Mouse (Mus musculus): ENCODE measurements around the gene Mamdc4. TPM values are rescaled to one million over a fixed set of nuclear protein-coding genes. Genes with fewer than 3 reads are reported as not detected.
A peak's percentile ranks its signal among the peaks of the same experiment; 100 is the strongest.
"Not testable (repeated sequence)": the region's sequence is repeated elsewhere in the genome, so short reads cannot be mapped to it uniquely, and the experiment has no call there.

Mamdc4 gene
- polyA plus RNA-seq, 1 experiment: 1.4 TPM

DNA sequence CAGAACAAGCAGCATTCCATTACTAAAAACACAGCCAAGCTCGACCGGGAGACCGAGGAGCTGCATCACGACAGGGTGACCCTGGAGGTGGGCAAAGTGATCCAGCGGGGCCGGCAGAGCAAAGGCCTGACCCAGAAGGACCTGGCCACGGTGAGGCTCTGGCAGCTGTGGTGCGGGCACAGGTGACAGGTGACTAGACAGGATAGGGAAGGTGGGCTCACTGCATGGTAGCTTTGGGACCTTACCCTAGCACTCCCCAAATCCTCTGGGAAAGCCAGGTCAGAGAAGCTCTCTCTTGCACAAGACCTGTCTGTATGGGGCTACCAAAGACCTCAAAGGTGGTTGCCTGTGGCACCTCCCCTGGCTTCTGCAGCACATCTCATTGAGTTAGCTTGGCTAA lies 14.1 kb downstream of the Mamdc4 start:
- no peak for DNase-seq (ENCODE audit: low spot score)

DNA sequence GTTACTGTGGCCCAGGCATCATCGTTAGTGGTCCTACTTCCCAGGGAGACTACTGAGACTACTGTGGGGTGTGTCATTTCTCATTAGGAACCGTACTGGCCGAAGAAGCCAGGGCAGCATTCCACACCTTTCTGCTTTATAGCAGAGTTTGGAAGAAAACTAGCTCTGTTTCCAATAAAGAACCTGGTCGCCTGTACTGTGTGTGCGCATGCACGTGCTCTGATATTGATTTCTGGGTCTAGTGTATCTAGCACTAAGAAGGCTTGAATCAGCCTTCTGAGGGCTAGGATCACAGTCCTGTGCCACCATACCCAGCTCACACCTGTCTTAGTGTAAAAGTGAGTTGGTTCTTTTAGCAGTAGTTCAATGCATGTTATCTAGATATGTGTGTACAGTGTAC lies 15.9 kb downstream of the Mamdc4 start:
- no peak for DNase-seq (ENCODE audit: low spot score)

DNA sequence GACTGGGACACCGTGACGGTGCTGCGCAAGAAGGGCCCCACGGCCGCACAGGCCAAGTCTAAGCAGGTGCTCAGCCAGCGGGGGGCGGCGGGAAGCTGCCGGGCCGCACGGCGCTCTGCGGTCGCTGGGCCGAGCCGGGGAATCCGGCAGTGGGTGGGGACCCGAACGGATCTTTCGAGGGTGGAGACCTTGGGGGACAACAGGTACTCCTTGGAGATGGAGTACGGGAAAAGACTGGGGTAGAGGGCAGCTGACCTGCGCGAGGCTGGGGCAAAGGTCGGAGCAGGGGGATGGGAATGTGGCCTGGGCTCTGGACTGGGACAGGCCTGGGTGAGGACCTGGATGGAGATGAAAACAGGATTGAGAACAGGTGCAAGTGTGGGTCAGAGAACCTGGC lies 16.7 kb downstream of the Mamdc4 start:
- no peak for DNase-seq (ENCODE audit: low spot score)

DNA sequence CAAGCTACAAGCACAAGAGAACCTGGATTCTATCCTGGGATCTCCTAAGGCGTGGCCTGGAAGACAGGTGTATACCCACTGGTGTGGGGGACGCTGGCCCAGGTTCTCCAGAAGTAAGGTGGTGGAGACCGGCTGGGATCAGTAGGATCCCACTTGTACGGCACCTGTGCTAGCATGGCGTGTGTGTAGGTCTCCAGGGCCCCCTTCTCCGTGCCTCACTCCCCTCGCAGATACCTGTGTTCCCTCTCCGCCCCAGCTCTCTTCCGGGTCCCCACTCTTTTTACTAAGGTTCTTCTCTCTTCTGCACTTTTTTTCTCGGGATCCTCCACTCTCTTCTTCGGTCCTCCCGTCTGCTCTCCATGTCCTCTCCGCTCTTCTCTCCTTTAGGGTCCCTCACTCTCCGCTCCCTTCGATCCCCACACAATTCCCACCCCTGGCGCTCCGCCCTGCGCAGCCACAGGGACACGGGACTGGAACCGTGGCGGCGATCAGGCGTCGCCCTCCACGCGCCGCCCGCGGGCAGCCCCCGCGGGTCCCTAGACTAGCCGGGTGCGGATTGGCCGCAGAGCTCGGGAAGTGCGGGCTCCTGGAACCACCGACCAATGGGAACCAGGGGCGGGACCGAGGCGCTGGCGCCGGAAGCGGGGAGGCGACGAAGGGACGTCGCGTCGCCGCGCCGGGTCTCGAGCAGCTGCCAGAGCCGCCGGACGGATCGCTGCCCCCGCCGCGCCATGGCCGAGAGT lies 17.3 kb downstream of the Mamdc4 start, which contains the start of gene Edf1:
Edf1 (plus strand) TSS at position 627 of the 743 bp plus-strand sequence.
- DNase-seq (ENCODE audit: low spot score): peak; percentile 94

DNA sequence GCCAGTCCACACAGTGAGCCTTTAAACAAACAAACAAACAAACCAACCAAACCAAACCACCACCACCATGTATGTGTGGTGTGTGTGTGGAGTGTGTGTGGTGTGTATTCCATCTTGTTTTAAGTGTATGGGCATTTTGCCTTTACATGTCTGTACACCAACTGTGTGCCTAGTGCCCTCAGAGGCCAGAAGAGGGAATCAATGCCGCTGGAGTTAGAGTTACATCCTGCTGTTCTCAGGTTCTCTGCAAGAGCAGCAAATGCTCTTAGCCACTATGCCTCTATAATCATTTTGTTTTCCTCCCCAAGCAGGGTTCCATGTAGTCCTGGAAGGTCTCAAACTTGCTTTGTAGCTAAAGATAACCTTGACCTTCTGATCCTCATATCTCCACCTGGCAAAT lies 18.3 kb downstream of the Mamdc4 start:
- DNase-seq (ENCODE audit: low spot score): no peak

DNA sequence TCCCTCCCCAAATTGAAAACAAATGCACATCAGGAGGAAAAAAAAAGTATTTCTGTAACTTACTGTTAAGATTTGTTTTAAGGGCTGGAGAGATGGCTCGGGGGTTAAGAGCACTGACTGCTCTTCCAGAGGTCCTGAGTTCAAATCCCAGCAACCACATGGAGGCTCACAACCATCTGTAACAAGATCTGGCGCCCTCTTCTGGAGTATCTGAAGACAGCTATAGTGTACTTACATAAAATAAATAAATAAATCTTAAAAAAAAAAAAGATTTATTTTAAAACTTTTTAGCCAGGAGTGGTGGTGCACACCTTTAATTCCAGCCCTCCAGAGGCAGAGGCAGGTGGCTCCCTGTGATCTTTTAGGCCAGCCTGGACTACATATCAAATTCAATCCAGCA lies 19.2 kb downstream of the Mamdc4 start:
- DNase-seq (ENCODE audit: low spot score): not testable (repeated sequence)

DNA sequence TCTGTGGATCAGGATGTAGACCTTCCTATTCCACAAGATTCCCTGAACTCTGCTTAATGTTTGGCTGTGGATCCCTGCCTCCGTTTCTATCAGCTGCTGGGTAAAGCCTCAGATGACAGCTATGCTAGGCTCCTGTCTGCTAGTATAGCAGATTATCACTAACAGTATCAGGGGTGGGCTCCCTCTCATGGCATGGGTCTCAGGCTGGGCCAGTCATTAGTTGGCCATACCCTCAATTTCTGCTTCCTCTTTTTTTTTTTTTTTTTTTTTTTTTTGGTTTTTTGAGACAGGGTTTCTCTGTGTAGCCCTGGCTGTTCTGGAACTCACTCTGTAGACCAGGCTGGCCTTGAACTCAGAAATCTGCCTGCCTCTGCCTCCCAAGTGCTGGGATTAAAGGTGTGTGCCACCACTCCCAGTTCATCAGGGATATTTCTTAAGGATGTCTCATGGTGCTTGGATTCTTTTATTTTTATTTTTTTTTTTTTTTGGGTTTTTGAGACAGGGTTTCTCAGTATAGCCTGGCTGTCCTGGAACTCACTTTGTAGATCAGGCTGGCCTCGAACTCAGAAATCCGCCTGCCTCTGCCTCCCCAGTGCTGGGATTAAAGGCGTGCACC lies 21.4 kb downstream of the Mamdc4 start:
- not testable (repeated sequence) for DNase-seq (ENCODE audit: low spot score)

DNA sequence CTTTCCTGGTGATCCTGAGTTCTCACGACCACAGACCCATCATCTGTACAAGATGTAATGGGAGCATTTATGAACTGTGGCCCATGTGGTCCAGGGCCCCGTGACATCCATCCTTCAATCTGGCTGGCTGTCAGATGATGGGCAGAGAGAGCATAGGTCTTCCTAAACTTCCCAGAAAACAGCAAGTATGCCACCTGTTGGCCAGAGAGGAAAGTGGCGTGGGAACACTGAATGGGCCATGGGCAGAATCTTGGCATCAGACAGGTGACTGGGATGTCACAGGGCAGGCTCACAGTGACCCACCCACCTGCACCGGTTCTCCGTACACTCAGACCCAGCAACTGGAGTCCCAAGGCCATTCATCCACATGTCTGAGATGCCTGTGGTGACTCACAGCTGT lies 23.5 kb downstream of the Mamdc4 start:
- DNase-seq (ENCODE audit: low spot score): no peak

DNA sequence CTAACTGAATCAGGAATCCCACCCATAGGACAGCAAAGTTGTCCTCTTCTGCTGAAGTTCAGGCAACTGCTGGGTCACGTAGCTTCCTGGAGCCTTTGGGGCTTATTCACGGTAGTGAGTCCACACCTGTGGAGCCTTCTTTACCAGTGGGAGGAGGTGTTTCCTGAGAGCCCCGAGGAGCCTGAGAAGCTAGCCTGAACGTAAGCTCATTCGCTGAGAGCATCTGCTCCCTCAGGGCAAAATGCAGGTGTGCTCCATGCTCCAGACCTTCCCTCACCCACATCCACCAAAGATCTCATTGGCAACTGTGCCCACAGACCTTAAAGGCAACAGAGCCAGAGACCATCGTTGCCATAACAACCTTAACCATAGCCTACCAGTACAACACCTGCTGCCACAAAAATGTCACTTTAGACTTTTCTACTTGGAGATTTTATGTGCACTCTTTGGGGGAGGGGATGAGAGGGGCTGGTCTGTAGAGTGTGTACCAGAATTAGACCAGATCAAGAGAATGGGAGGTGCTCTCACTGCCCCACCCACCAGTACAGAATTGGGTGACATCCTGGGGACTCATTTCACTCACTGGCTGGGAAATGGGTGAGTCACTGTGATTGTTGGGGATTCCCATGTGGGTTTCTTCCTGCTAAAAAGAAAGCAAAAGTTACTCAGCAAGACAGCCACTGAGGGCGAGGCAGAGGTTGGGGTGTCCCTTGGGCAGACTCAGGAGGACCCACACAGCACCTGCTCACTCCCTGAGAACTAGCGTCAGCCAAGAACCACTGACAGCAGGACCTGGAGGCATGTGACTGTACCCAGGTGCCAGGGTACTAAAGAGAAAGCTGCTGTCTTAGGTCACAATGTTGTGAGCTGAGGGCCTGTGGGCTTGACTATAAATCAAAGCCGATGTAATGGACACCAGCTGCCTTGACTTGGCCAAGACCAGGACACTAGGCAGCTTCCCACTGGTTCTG lies 25.3 kb downstream of the Mamdc4 start:
- no peak for DNase-seq (ENCODE audit: low spot score)

DNA sequence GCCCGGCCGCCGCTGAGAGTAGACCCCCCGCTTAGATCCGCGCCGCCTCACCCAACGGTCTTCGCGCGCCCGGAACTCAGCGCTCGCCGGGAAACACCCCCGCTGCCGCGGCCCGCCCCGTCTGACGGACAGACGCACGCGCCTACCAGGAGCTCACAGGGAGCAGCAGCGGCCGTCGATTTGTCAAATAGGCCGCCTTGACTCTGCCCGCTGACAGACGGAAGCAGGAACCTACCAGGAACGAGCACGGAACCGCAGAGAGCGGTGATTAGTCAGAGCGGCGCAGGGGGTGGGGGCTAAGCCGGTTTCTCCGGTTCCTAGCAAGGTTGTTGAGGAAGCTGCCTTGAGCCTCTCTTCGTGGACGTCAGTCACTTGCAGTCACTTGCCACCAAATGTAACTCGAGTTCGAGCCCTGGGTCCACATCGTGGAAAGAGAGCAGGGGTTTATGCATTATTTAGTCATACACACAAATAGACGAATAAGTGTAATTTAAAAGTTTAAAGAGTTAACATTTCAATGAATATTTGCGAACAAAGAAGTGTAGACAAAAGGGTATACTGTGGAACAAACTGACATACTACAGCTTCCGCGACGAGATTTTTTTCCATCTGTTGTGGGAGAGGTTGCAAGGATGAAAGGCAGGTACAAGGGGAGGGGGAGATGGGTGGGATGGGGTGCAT lies 27.7 kb downstream of the Mamdc4 start, which contains the start of gene Traf2:
Traf2 (minus strand) TSS at position 130 of the 681 bp plus-strand sequence.
- DNase-seq (ENCODE audit: low spot score): peak; percentile 97

DNA sequence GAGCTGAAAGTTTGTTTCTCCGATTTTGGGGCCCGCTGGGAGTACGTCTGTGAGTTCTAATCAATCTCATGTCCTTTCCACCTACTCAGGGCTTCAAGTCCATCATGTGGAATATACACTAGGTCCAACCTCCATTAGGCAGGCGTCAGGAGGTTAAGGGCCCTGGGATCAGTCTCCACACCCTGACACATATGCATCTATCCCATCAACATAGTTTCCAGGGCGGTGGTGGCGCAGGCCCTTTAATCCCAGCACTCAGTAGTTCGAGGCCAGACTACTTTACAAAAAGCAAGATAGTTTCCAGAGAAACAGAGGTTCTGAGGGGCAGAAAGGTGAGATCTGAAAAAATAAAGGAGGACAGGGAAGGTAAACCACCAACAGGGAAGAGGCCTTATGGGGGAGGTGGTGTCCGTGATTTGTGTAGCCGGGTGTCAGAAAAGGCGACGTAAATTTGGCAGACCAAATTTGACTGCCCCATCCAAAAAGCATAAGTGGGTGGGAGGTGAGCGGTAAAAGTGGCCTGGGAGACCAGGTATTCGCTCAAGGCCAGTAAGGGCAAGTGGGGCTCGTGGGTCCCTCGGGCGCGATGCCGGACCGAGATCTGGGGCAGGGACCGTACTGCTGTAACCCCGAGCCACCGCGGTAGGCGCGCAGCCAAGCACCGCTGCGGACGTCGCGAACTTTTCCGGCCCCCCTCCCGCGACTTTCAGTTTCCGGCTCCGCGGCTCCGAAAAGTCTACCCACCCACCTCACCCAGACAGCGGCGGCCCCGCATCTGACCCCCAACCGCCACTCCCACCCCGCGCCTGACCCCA lies 28.4 kb downstream of the Mamdc4 start:
- no peak for DNase-seq (ENCODE audit: low spot score)

DNA sequence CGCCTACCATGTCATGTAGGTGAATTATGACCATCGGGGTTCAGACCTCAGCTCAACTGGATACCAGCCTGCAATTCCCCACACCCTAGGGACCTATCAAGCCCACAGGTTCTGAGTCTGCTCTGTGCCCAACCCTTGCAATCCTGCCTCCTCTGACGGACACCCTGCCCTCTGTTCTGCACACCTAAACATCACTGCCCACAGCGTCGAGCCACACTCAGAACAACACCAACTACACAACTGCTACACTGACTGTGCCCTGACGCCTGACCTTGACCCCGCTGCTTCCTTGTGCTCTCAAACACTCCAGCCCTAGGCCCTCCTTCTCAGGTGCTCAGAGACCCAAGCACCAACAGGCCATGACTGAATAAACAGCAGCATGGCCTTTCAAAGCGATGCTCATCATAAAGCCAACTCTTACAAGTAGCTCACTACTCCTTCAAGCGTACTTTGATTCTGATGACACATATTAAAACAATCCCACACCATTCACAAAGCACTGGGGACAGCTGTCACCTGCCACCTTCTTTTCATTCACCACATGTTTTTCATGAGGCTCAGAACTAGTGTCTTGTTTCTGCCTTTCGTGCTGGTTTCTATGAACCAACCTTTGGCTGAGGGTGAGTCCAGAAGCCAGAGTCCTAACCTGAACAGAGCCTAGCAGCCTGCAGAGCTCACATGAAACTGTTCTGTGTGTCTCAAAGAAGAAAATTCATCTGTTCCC lies 32.8 kb downstream of the Mamdc4 start:
- no peak for DNase-seq (ENCODE audit: low spot score)

DNA sequence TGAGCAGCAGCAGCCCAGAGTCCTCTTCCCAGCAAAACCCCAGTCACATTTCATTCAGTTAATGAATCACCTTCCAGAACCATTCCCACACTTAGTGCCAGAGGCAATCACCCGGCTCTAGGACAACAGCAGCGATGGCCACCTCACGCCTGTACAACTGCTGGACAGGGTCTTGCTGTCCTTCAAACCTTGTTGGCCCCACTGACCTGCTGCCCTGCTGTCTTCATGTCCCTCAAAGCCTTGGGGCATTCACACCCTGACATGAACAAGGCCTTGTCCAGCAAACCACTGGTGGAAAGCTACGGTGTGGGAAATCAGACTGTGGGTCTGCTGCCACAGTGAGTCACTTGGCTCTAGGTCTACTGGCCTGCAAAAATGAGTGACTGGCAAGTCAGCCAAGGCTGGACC lies 34.1 kb downstream of the Mamdc4 start:
- no peak for DNase-seq (ENCODE audit: low spot score)

DNA sequence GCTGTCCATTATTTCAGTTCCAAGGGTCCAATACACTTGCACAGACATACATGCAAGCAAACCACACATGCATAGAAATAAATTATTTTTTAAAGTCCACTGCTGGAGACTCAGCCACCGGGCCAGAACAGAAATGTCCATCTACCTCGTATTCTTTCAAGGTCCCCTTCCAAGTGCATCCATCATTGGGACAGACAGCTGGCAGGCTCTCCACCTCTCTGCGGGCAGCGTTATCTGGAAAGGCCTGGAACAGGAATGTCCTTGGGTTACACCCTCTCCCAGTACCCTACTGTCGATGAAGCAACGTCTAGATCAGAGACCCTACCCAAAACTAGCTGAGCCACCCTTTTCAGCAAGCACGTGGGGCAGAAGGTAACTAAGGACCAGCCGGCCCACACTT lies 38.1 kb downstream of the Mamdc4 start:
- no peak for DNase-seq (ENCODE audit: low spot score)

DNA sequence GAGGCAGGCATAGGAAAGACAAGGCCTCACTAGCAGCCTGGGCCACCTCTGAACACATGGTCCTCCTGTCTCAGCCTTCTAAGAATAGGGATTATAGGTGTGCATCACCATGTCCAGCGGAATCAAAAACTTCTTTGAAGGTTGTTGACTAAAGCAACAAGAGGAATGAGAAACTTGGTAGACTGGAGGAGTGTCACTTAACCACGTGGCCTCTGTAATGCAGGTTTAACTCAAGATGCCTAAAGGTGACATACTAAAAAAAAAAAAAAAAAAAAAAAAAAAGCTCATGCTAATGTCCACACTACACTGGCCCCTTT lies 39.8 kb downstream of the Mamdc4 start:
- DNase-seq (ENCODE audit: low spot score): no peak

DNA sequence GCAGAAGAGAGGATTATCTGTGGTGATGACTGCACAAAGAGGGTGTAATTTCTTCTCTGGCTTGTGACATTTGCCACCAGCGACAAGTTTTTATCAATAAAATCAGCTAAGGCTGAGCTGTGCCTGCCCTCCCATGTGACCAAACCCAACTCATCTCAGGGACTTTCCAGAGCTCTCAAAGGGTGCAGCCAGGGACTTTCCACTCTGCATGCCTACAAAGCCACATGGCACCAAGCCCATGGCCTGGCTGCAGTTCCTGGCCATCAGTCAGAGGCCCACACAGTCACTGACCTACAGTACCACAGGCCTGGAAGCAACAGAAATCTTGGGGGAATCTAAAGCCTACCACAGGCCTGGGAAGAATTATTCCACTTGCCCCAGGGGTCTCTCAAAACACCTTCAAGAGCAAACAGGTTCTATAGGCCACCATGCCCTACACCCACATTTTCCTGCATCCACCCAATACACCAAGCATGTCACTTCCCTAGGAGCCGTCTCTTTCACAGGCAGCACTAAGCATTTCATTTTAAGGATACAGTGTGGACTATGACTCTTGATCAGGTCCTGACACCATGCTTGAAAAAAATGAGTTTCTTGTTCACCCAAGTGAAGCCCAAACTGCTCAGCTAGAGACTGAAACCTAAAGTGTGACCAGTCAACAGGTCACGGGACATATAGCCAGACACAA lies 40.3 kb downstream of the Mamdc4 start:
- no peak for DNase-seq (ENCODE audit: low spot score)

DNA sequence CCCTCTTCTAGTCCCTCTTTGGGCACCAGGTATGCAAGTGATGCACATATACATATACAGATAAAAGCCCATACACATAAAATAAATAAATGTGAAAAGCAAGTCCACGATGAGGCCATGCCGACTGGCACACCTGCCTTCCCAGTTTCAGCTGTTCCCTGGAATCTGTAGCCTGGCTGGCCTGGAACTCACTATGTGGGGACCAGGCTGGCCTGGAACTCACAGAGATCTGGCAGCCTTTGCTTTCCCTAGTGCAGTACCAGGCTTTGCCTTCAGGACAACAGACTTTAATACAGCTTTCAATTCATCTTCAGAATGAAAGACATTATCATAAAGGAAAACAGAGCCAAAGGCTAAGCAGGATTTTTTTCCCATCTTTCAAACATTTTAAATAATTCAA lies 40.9 kb downstream of the Mamdc4 start:
- DNase-seq (ENCODE audit: low spot score): no peak

DNA sequence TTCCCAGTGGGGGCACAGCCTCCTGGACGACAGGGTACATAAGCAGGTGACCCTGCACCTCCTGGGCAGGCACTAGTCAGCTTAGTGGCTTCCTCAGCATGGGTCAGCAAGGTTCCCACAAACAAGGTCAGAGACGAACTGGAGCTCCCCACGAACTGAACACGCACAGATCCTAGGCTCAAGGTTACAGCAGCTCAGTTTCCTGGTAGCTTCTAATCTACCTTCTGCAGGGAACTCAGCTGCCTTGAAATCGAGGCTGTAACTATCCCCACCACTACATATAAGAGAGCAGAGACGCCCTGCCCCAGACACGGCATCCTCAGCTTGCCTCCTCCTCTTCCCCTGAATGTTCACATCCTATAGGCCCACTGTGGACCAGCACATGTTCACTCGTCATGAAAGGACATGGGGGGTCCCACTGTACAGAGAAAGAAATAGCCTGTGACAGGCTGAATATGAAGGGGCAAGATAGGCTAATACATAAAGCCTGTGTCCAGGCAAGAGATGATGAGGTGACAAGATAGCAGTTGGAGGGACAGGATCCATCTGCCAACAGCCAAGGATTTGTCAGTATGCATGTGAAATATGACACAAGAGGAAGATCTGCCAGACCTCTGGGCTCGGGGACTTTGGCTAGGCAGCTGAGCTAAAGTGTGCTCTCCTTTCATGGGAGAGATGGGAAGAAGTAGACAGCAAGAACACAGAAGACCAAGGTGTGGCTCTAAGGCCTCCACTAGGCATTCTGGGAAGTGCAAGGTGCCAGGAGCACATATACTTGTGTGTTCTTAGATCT lies 47.9 kb downstream of the Mamdc4 start:
- DNase-seq (ENCODE audit: low spot score): no peak

Measured in urinary bladder, adult 2 months (tissue).